15 mouse cellular contexts compared by ENCODE assay signal in the genomic region with DNA sequence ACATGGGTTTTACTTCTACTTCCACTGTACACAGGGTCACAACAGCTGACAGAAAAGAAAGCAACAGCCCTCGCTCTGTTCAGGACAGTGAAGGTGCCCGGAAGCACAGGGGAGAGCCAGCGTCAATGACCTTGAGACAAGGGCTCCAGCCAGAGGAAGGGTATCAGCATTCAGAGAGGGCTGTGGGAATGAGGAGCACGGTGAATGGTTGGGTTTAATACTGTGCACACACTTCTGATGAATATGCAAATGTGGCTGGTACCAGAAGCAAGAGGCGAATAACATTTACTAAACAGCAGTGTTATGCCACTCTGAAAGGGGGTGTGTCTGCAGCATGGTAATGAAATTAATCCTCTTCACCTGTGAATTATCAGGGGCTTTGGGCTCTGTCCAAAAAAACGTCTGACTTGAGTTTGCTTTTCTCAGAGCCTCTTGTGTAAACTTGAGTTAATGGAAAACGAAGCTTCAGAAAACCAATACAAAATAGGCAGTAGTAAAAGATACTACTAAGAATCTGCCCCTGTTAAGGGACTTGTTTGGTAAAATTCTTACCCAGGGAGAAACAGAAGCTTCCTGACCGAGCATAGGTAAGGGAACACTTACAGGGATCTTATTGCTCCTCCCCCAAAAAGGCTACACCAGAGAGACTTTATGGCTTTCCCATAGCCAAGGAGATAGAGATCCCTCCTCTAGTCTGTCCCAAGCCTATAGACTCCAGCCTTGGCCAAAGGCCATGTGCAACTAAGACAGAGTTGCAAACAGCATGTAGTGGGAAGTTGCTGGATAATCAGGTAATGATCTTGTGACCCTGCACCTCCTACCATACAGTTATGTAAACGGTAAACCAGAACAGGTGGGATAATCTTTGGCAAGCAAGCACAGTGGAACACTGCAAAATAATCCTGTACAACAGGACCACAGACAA.
A peak's percentile ranks its signal among the peaks of the same experiment; 100 is the strongest.
DNase-seq lines count a peak whose midpoint lies in the region; ATAC-seq and TF ChIP-seq lines count a peak whose summit lies in the region.
"Had no signal": no experiment of that assay in that cellular context is flagged by ENCODE, and none has a peak within 500 bp of the region (broad histone marks: within the 10 kb centered on the region; RNA-seq: fewer than 3 reads in every experiment).

No protein-coding gene starts in this region.

- no peak overlapping the region for H3K9ac ChIP-seq in stomach, embryonic 15.5 days
- H3K9ac ChIP-seq: embryonic facial prominence, embryonic 15.5 days; lung, embryonic 15.5 days; neural tube, embryonic 13.5 days had no signal

- no peak for TF ChIP-seq POLR2A in kidney, adult 2 months (IDR thresholded peaks at IDR 0.05; ENCODE audit: low read depth, low read length)

- ATAC-seq in stomach, embryonic 15.5 days (ENCODE audit: insufficient read depth, low FRiP score, low read depth) = peak; percentile 47

- no peak for TF ChIP-seq CTCF in kidney, adult 2 months (conservative IDR thresholded peaks at IDR 0.05; ENCODE audit: insufficient read depth, insufficient read length, low read depth, low read length)

- no peaks in the 10 kb centered on the region for H3K36me3 ChIP-seq in kidney, adult 2 months (ENCODE audit: control insufficient read depth, insufficient read depth, low read length)
- no peaks in the 10 kb centered on the region for H3K36me3 ChIP-seq in stomach, embryonic 15.5 days
- H3K36me3 ChIP-seq: embryonic facial prominence, embryonic 15.5 days; lung, embryonic 15.5 days; neural tube, embryonic 13.5 days had no signal

- no peaks in the 10 kb centered on the region for H3K27me3 ChIP-seq in kidney, adult 2 months (replicated peaks; ENCODE audit: control insufficient read depth, insufficient read depth, low read length)
- no peaks in the 10 kb centered on the region for H3K27me3 ChIP-seq in stomach, embryonic 15.5 days (replicated peaks)
- H3K27me3 ChIP-seq: embryonic facial prominence, embryonic 15.5 days; lung, embryonic 15.5 days; megakaryocyte, embryonic 14.5 days; neural tube, embryonic 13.5 days had no signal

- H3K9me3 ChIP-seq in stomach, embryonic 15.5 days = no peaks in the 10 kb centered on the region
- H3K9me3 ChIP-seq: embryonic facial prominence, embryonic 15.5 days; lung, embryonic 15.5 days; neural tube, embryonic 13.5 days had no signal

- 48% methylated on average over 9 of the region's 9 CpGs for WGBS in kidney, adult 2 months
- WGBS in large intestine, adult 2 months = 30% methylated on average over 9 of the region's 9 CpGs
- 44% methylated on average over 9 of the region's 9 CpGs for WGBS in stomach, embryonic 15.5 days

- DNase-seq in heart, adult 11 months = peak; percentile 71
- DNase-seq in heart, adult 8-10 months (ENCODE audit: low spot score) = no peak
- DNase-seq in kidney, adult 2 months = peak; percentile 20
- DNase-seq in kidney, adult 8-10 months = no peak
- DNase-seq in large intestine, adult 2 months (ENCODE audit: low read depth, low spot score) = peak; percentile 3
- DNase-seq in cerebellum, postnatal 36 days = no peak
- DNase-seq in adrenal gland, adult (ENCODE audit: inconsistent age in 2 of 2, low spot score in 1 of 2) = no peak
- DNase-seq: cerebellum, postnatal 25 days; retina, postnatal 1 day had no signal

- H3K4me1 ChIP-seq in kidney, adult 2 months (ENCODE audit: control insufficient read depth, insufficient read depth, low read length) = no peaks in the 10 kb centered on the region
- 0 out of 2 replicates have a peak, but pooled peaks cover 4% of the 10 kb centered on the region for H3K4me1 ChIP-seq in stomach, embryonic 15.5 days
- H3K4me1 ChIP-seq: lung, embryonic 15.5 days; megakaryocyte, embryonic 14.5 days had no signal

- no peak overlapping the region for H3K4me3 ChIP-seq in kidney, adult 2 months (ENCODE audit: insufficient read depth, low read depth, low read length)
- H3K4me3 ChIP-seq in stomach, embryonic 15.5 days (replicated peaks) = no peak overlapping the region
- H3K4me3 ChIP-seq: embryonic facial prominence, embryonic 15.5 days; lung, embryonic 15.5 days; megakaryocyte, embryonic 14.5 days; neural tube, embryonic 13.5 days had no signal

- H3K27ac ChIP-seq in kidney, adult 2 months (ENCODE audit: insufficient read depth, low read depth, low read length) = no peak overlapping the region
- H3K27ac ChIP-seq in stomach, embryonic 15.5 days = no peak overlapping the region
- H3K27ac ChIP-seq: embryonic facial prominence, embryonic 15.5 days; kidney, postnatal 0 days; lung, embryonic 15.5 days; neural tube, embryonic 13.5 days had no signal

- no peak overlapping the region for H3K4me2 ChIP-seq in stomach, embryonic 15.5 days
- H3K4me2 ChIP-seq: embryonic facial prominence, embryonic 15.5 days; lung, embryonic 15.5 days; neural tube, embryonic 13.5 days had no signal

Comparison
In these comparisons a context has a peak if more than half of its experiments do, and no peak if none do; other contexts are left out.
1. DNase-seq: peak in heart, adult 11 months (single experiment), kidney, adult 2 months (single experiment) and large intestine, adult 2 months (single experiment); none in heart, adult 8-10 months (single experiment), kidney, adult 8-10 months (0 of 2), cerebellum, postnatal 36 days (0 of 2) and adrenal gland, adult (0 of 2).